Mouse (Mus musculus) left cerebral cortex, adult 6 months (tissue): ENCODE measurements around the gene Gak. TPM values are rescaled to one million over a fixed set of nuclear protein-coding genes. Genes with fewer than 3 reads are reported as not detected.

ENCODE experiments used
- long read RNA-seq, 2 experiments: library from polyadenylated mRNA; unstranded; transcript quantifications; one replicate each; pipeline ENCODE4 v2.0.0; 2019 to 2020
- polyA plus RNA-seq: library from polyadenylated mRNA; unstranded; fragments of <200 nt; fragmentation: Nextera tagmentation; gene quantifications from 2 replicates; pipeline ENCODE4 v1.2.3, GENCODE M21; 2021

Gene Gak
- polyA plus RNA-seq: 28.3 and 58.4 TPM in 2 replicates
- long read RNA-seq, experiment 1, full-length matches to known transcripts: 2 of 39 reads
- long read RNA-seq, experiment 1, partial matches to known transcripts: 31 of 39 reads
- long read RNA-seq, experiment 1, other reads (novel, unspliced or antisense): 6 of 39 reads
- long read RNA-seq, experiment 2, partial matches to known transcripts: 14 of 14 reads
- long read RNA-seq, experiment 2, other reads (novel, unspliced or antisense): 0 of 14 reads

GRCm38 (mm10) chr5:108629634-108630483 lies at the start of gene Gak, which contains the start of gene Tmem175:
TSS of gene Gak (minus strand) at chr5:108629755.
TSS of gene Tmem175 (plus strand) at chr5:108629770.

GRCm38 (mm10) chr5:108675251-108675816 lies 45.8 kb upstream of the Gak start, which contains the start of gene Slc26a1:
TSS of gene Slc26a1 (minus strand) at chr5:108675569.

GRCm38 (mm10) chr5:108668977-108669936 lies 39.7 kb upstream of the Gak start, which contains the start of gene Dgkq:
TSS of gene Dgkq (minus strand) at chr5:108669672.

GRCm38 (mm10) chr5:108659698-108660631 lies 30.4 kb upstream of the Gak start, which contains the start of gene Idua:
TSS of gene Idua (plus strand) at chr5:108660331.

GRCm38 (mm10) chr5:108549489-108550206 lies 79.9 kb downstream of the Gak start, which contains the start of gene Cplx1:
TSS of gene Cplx1 (minus strand) at chr5:108550024.

Other genes starting within 250 kb of the Gak start
- gene Pde6b, start 241.4 kb downstream of the Gak start, polyA plus RNA-seq: 0.04 TPM in 1 of 2 replicates, not detected in the other
- gene Atp5k, start 195.3 kb downstream of the Gak start, polyA plus RNA-seq: 1,757 and 2,023 TPM in 2 replicates
- gene Mfsd7a, start 180.9 kb downstream of the Gak start, polyA plus RNA-seq: 0.15 and 0.31 TPM in 2 replicates
- gene Pcgf3, start 168.5 kb downstream of the Gak start, polyA plus RNA-seq: 4.8 and 14.2 TPM in 2 replicates
- 245 and 495 TPM in 2 replicates for gene Cplx1, start 79.7 kb downstream of the Gak start, polyA plus RNA-seq
- gene Tmem175, start within 50 bp of the Gak start, polyA plus RNA-seq: 39.3 and 41.3 TPM in 2 replicates
- 9.7 and 10.1 TPM in 2 replicates for gene Idua, start 30.6 kb upstream of the Gak start, polyA plus RNA-seq
- 4.0 and 4.8 TPM in 2 replicates for gene Dgkq, start 39.9 kb upstream of the Gak start, polyA plus RNA-seq
- gene Slc26a1, start 45.8 kb upstream of the Gak start, polyA plus RNA-seq: 0.74 and 0.97 TPM in 2 replicates
- gene Fgfrl1, start 62.6 kb upstream of the Gak start, polyA plus RNA-seq: 3.9 and 4.5 TPM in 2 replicates
- not detected in 2 replicates for gene Rnf212, start 145.2 kb upstream of the Gak start, polyA plus RNA-seq
- not detected in 2 replicates for gene Tmed11, start 165.6 kb upstream of the Gak start, polyA plus RNA-seq
- not detected in 2 replicates for gene Vmn2r8, start 179.1 kb upstream of the Gak start, polyA plus RNA-seq
- gene Vmn2r9, start 222.8 kb upstream of the Gak start, polyA plus RNA-seq: not detected in 2 replicates